Mouse (Mus musculus): ENCODE results near the gene Prkce.

DNA sequence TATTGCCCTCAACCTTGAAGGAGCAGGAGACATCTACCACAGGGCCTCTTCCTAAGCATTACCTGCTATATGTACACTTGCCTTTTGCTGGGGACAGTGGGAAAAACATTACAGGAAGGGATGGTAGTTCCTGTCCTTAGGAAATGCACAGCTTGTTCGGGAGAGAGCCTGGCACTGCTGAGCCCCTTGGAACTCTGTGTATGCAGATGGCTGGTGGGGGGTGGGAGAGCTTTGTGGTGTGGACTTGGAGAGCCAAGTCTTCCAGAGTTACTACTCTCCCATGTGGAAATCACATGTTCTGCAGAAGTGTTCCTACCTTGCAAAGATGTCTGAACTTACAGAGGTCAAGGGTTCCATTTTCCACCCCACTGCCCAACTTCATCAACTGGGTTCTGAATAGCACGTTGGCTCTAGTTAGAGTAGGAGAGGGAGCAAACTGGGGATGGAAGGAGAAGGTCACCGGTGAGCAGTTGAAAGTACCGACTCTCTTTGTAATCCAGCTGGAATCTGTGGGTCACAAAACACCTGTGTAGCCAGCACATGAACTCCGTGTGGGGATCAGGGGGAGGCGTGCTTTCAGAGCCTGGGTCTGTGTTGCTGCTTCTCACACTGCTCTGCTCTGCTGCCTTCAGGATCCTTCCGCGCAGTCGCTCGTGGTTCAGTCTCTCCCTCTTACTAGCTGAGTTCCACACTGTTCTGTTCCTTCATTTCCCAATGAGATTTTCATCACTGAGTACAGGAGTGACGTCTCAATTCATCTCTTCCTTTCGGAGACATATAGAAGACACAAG is 184.9 kb downstream of the Prkce start:
- TF ChIP-seq POLR2A (IDR thresholded peaks at IDR 0.05; ENCODE audit: borderline replicate concordance, control insufficient read depth, low read depth, low read length) = no peak
- TF ChIP-seq CTCF (IDR thresholded peaks at IDR 0.05; ENCODE audit: control insufficient read depth, insufficient read depth, low read length) = no peak

All from bone marrow, adult 2 months (tissue).